Mouse (Mus musculus) embryonic facial prominence, embryonic 13.5 days (tissue): ENCODE measurements around the gene Det1. TPM values are rescaled to one million over a fixed set of nuclear protein-coding genes. Genes with fewer than 3 reads are reported as not detected.

Experiments
- ATAC-seq: fragments of 200-750 bp; cut with Nextera tagmentation; 2 replicates; pipeline ENCODE4 v1.8.0; 2017; ENCODE audit warnings: low read depth; ENCODE audit not compliant: insufficient number of reproducible peaks, insufficient read depth, low FRiP score, low TSS enrichment
- H3K27ac ChIP-seq: fragments of 300-500 bp; sonication (generic); 2 replicates; pipeline ENCODE4 v1.5.1; 2015; ENCODE audit warnings: moderate library complexity, mild to moderate bottlenecking, inconsistent platforms
- H3K27me3 ChIP-seq: fragments of 300-500 bp; sonication (generic); 2 replicates; pipeline ENCODE4 v1.6.1; 2015; ENCODE audit warnings: mild to moderate bottlenecking, inconsistent platforms
- H3K36me3 ChIP-seq: fragments of 300-500 bp; sonication (generic); 2 replicates; pipeline ENCODE4 v1.6.1; 2015; ENCODE audit warnings: mild to moderate bottlenecking, inconsistent platforms
- H3K4me1 ChIP-seq: fragments of 300-500 bp; sonication (generic); 2 replicates; pipeline ENCODE4 v1.6.1; 2015; ENCODE audit warnings: inconsistent platforms
- H3K4me2 ChIP-seq: fragments of 300-500 bp; sonication (generic); 2 replicates; pipeline ENCODE4 v1.6.1; 2015; ENCODE audit warnings: moderate library complexity, mild to moderate bottlenecking, inconsistent platforms
- H3K4me3 ChIP-seq: fragments of 300-500 bp; sonication (generic); 2 replicates; pipeline ENCODE4 v1.5.1; 2015; ENCODE audit warnings: mild to moderate bottlenecking, inconsistent platforms
- H3K9ac ChIP-seq: fragments of 300-500 bp; sonication (generic); 2 replicates; pipeline ENCODE4 v1.6.1; 2015; ENCODE audit warnings: mild to moderate bottlenecking, inconsistent platforms
- H3K9me3 ChIP-seq: fragments of 300-500 bp; sonication (generic); 2 replicates; pipeline ENCODE4 v1.6.1; 2016; ENCODE audit warnings: inconsistent platforms
- WGBS: fragments of 180-500 bp; shearing (Covaris S2); methylation state at CpG from one replicate; pipeline ENCODE4 v1.1.7; 2015; ENCODE audit warnings: mixed read lengths; 5-methylcytosine and 5-hydroxymethylcytosine counted together
- polyA plus RNA-seq: library from polyadenylated mRNA; unstranded; fragments of >200 nt; fragmentation: Nextera tagmentation; extraction: Ambion mirVana; gene quantifications from 2 replicates; pipeline ENCODE4 v1.2.1, GENCODE M21; 2015

The Det1 gene
- polyA plus RNA-seq, 1 experiment from 2014 or later, result 22.4 TPM

GRCm38 (mm10) chr7:78841601-78842000 is 5.5 kb downstream of the Det1 start:
- Histone ChIP-seq H3K4me3 (no peak overlapping the region), H3K36me3 (peaks cover 55% of the 10 kb centered on the region), H3K4me2 (no peak overlapping the region), H3K9ac (no peak overlapping the region), H3K9me3 (no peaks in the 10 kb centered on the region), H3K4me1 (peaks cover 17% of the 10 kb centered on the region), H3K27me3 (no peaks in the 10 kb centered on the region), H3K27ac (no peak overlapping the region)
- no peak for ATAC-seq
- 61% methylated on average over 5 of the region's 5 CpGs for WGBS

DNA sequence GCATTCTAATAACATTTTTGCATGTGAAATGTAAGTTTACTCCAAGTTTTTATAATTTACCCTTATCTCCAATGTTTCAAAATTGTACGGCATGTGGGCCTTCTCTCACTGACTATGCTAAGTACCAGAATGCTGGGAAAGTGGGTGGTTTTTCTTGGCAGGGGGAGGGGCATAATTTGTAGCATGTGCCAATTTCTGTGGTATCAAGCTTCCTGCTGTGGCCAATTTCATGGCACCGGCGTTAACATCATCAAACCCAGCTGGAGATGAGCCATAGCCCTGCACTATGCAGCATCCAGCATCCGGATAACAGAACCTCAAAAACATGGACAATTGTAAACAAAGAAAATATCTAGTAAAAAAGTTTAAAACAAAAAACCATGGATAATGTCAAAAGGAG is 9.8 kb downstream of the Det1 start:
- H3K36me3 ChIP-seq, result peaks cover 58% of the 10 kb centered on the region
- WGBS, result 45% methylated on average over 4 of the region's 4 CpGs

GRCm38 (mm10) chr7:78835656-78836055 is 11.4 kb downstream of the Det1 start:
- Histone ChIP-seq H3K27me3 (no peaks in the 10 kb centered on the region), H3K9me3 (no peaks in the 10 kb centered on the region), H3K4me1 (peaks cover 7% of the 10 kb centered on the region; the same call in 1 of the 2 replicates), H3K9ac (no peak overlapping the region), H3K36me3 (peaks cover 52% of the 10 kb centered on the region), H3K4me2 (no peak overlapping the region), H3K4me3 (no peak overlapping the region), H3K27ac (no peak overlapping the region)
- ATAC-seq, result no peak
- WGBS, result 51% methylated on average over 4 of the region's 4 CpGs

More for the DNA sequence above, 9.8 kb downstream of the Det1 start:
- H3K4me3 ChIP-seq, result no peak overlapping the region
- no peak overlapping the region for H3K27ac ChIP-seq
- H3K9ac ChIP-seq, result no peak overlapping the region
- H3K27me3 ChIP-seq, result no peaks in the 10 kb centered on the region
- H3K9me3 ChIP-seq, result no peaks in the 10 kb centered on the region
- H3K4me1 ChIP-seq, result peaks cover 7% of the 10 kb centered on the region; the same call in 1 of the 2 replicates
- H3K4me2 ChIP-seq, result no peak overlapping the region
- ATAC-seq, result no peak

DNA sequence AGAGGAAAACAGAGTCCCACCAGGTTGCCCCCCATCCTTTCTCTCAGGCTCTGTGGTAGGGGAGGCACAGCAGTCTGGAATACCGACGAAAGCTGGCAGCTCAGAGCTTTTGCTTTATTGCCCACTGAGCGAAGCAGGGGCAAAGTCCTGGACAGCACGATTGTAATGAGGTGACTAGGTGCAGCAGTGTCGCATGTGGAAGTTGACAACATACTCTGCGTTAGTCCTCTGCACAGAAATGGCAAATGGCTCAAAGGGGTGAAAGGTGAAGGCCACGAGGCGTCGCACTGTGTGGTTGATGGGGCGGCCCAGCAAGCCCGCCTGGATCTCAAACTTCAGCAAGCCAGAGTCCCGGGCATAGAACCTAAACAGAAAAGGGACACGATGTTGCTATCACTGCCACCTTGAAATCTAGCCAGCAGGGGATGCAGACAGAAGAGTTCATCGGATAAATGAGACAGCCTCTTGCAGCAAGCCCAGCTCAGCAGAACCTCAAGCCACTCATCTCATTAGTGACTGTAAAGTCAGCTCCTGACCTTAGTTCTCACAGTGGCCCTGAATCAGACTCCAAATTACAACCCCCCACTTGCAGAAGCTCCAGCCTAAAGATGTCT is 19.2 kb downstream of the Det1 start:
- H3K27me3 ChIP-seq, result no peaks in the 10 kb centered on the region
- no peak overlapping the region for H3K9ac ChIP-seq
- no peaks in the 10 kb centered on the region for H3K9me3 ChIP-seq
- 90% methylated on average over 14 of the region's 14 CpGs for WGBS
- no peak overlapping the region for H3K4me2 ChIP-seq
- no peak overlapping the region for H3K4me3 ChIP-seq
- no peak for ATAC-seq
- no peak overlapping the region for H3K27ac ChIP-seq
- H3K4me1 ChIP-seq, result peaks cover 5% of the 10 kb centered on the region; the same call in 1 of the 2 replicates
- H3K36me3 ChIP-seq, result peaks cover 60% of the 10 kb centered on the region

- Histone ChIP-seq H3K9ac (peak overlapping the region; percentile 27; the same call in 1 of the 2 replicates), H3K4me1 (peaks cover 5% of the 10 kb centered on the region; the same call in 1 of the 2 replicates), H3K27me3 (no peaks in the 10 kb centered on the region), H3K4me3 (no peak overlapping the region), H3K4me2 (no peak overlapping the region), H3K36me3 (peaks cover 60% of the 10 kb centered on the region), H3K27ac (peak overlapping the region; percentile 66; the same call in 1 of the 2 replicates), H3K9me3 (no peaks in the 10 kb centered on the region)
- no peak for ATAC-seq
- 45% methylated on average over 9 of the region's 9 CpGs for WGBS
Observed at GRCm38 (mm10) chr7:78826682-78827385, 20.2 kb downstream of the Det1 start.

- 84% methylated on average over 12 of the region's 12 CpGs for whole genome bisulfite sequencing
- H3K4me1 ChIP-seq, result peaks cover 8% of the 10 kb centered on the region
- ATAC-seq, result no peak
- H3K4me3 ChIP-seq, result no peak overlapping the region
- no peak overlapping the region for H3K4me2 ChIP-seq
- H3K9ac ChIP-seq, result no peak overlapping the region
- H3K27ac ChIP-seq, result no peak overlapping the region
- peaks cover 5% of the 10 kb centered on the region for H3K36me3 ChIP-seq
- H3K9me3 ChIP-seq, result no peaks in the 10 kb centered on the region
- no peaks in the 10 kb centered on the region for H3K27me3 ChIP-seq
Observed at GRCm38 (mm10) chr7:78818336-78818735, 28.7 kb downstream of the Det1 start.

GRCm38 (mm10) chr7:78814766-78815165 is 32.3 kb downstream of the Det1 start:
- Histone ChIP-seq H3K9me3 (no peaks in the 10 kb centered on the region), H3K9ac (no peak overlapping the region), H3K4me3 (no peak overlapping the region), H3K27me3 (no peaks in the 10 kb centered on the region), H3K27ac (no peak overlapping the region), H3K4me2 (no peak overlapping the region), H3K4me1 (peaks cover 8% of the 10 kb centered on the region), H3K36me3 (no peaks in the 10 kb centered on the region)
- ATAC-seq, result no peak

GRCm38 (mm10) chr7:78813791-78814190 is 33.3 kb downstream of the Det1 start:
- Histone ChIP-seq H3K27ac (no peak overlapping the region), H3K27me3 (no peaks in the 10 kb centered on the region), H3K9ac (no peak overlapping the region), H3K9me3 (no peaks in the 10 kb centered on the region), H3K4me3 (no peak overlapping the region), H3K4me1 (peaks cover 8% of the 10 kb centered on the region), H3K4me2 (no peak overlapping the region), H3K36me3 (no peaks in the 10 kb centered on the region)
- 88% methylated on average over 6 of the region's 6 CpGs for WGBS
- ATAC-seq, result no peak

GRCm38 (mm10) chr7:78807192-78807591 is 39.9 kb downstream of the Det1 start:
- ATAC-seq, result peak; percentile 64; the same call in 1 of the 2 replicates
- WGBS, result 74% methylated on average over 4 of the region's 4 CpGs

GRCm38 (mm10) chr7:78803841-78804240 is 43.2 kb downstream of the Det1 start:
- no peaks in the 10 kb centered on the region for H3K4me1 ChIP-seq
- H3K27ac ChIP-seq, result no peak overlapping the region
- 76% methylated on average over 3 of the region's 3 CpGs for WGBS
- no peak overlapping the region for H3K4me3 ChIP-seq
- no peak overlapping the region for H3K9ac ChIP-seq
- no peak overlapping the region for H3K4me2 ChIP-seq
- no peaks in the 10 kb centered on the region for H3K36me3 ChIP-seq
- no peak for ATAC-seq
- no peaks in the 10 kb centered on the region for H3K9me3 ChIP-seq
- no peaks in the 10 kb centered on the region; the same call in 1 of the 2 replicates for H3K27me3 ChIP-seq

More at GRCm38 (mm10) chr7:78807192-78807591, 39.9 kb downstream of the Det1 start:
- Histone ChIP-seq H3K9ac (no peak overlapping the region), H3K9me3 (no peaks in the 10 kb centered on the region), H3K4me3 (no peak overlapping the region), H3K4me1 (no peaks in the 10 kb centered on the region), H3K27me3 (no peaks in the 10 kb centered on the region), H3K4me2 (no peak overlapping the region), H3K36me3 (no peaks in the 10 kb centered on the region), H3K27ac (0 out of 2 replicates have a peak overlapping the region, but pooled peaks have one; percentile 16)

DNA sequence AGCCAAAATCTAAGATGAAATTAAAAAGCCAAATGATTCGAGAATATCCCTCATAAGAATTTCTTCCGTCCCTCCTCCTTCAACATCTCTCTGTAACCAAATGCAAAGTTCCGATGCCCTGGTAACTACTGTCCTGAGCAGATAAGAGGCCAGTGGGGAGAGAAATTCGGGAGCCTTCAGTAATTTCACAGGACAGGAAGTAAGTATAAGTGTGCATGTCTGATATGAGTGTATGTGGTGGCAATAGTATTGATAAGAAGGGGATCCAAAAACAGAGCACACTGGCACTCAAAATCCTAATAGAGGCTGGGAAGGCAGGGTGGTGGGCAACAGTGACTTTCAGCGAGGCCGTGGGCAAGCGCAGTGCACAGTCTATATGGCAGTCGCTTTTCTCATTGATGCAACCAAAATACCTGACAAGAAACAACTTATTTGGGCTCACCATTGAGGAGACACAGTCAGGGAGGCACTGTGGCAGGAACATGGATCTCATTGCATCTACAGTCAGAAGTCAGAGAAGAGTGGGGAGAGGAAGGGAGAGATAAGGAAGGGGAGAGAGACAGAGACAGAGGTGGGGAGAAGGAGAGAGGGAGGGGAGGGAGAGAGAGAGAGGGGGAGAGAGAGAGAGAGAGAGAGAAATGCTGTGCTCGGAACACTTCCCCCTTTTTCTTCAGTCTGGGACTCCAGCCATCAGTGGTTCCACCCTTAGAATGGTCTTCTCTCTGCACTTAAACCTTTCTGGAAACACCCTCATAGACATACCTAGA is 47.1 kb downstream of the Det1 start:
- no peaks in the 10 kb centered on the region for H3K36me3 ChIP-seq
- ATAC-seq, result no peak
- no peaks in the 10 kb centered on the region; the same call in 1 of the 2 replicates for H3K27me3 ChIP-seq
- no peak overlapping the region for H3K4me2 ChIP-seq
- H3K4me1 ChIP-seq, result peaks cover 3% of the 10 kb centered on the region; the same call in 1 of the 2 replicates
- no peak overlapping the region for H3K9ac ChIP-seq
- 79% methylated on average over 9 of the region's 9 CpGs for WGBS
- H3K4me3 ChIP-seq, result no peak overlapping the region
- H3K9me3 ChIP-seq, result no peaks in the 10 kb centered on the region
- no peak overlapping the region for H3K27ac ChIP-seq
